Mouse (Mus musculus): ENCODE measurements around the gene Slc9a4.
"Not testable (repeated sequence)": the region's sequence is repeated elsewhere in the genome, so short reads cannot be mapped to it uniquely, and the experiment has no call there.

Slc9a4 gene

DNA sequence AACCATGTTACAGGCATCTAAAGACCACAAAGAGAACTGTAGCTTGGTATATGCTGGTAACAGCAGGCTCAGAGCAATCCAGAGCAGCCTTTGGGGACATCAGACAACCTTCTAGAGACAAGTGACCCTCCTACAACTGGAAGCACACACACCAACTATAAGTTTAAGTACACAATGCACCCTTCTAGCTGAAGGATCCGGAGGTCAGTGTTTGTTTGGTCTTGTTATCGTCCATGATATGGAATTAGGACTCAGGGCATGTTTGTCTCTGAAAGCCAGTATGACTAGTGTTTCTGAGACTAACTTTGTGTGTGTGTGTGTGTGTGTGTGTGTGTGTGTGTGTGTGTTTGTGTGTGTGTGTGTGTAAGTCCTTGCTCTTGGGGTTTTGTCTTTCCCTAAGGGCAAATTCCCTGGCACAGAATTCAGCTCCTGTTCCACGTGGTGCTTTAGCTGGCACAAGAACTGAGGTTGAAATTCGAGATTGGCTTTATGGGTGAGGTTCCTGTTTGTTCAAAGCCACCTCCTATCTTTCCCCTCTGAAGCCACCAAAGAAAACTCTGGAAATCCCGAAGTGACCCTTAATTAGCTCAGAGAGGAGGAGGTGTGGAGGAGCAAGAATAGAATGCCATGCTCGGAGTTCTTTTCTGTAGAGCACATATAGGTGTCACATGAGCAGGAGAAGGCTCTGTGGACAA, 71.1 kb downstream of the Slc9a4 start:
- no peak for DNase-seq

DNA sequence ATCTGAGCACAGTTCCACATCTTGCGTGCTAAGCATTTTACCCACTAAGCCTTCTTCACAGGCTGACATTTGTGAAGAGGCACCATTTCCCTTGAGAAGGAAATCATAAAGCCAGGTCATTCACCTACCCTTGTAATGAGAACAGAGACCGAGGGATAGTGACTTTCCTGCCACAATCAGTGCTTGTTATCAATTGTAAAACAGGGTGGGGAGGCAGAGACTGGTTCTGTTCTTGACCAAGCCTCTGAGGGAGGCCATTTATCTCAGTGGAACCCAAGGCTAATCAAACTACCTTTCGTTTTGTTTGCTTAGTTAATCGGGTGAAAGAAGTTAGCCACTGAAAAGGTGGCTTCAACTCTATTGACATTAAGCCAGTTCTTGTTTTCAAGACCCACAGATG, 77.2 kb downstream of the Slc9a4 start:
- DNase-seq: no peak

DNA sequence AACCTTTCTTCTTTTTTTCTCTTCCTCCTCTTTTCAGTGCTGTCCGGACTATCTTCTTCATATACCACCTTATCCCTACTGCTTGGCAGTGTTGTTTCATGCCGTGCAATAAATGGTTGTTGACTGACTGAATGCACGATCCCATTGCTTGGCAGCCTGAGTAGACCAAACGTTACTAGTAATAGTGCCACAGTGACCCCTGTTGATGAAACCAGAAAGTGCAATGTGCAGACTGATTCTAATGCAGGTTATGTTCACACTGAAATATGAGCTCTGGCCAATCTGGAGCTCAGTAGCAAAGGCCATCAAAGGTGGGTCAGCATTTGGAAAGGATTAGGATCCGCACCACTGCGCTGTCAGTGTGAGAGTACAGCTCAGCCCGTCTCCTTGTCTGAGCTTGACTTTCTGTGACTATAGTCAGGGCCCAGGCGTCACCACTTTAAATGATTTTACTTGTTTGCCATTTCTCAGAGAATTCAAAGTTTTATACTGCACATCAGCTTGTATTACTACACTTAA, 78.2 kb downstream of the Slc9a4 start:
- DNase-seq: peak; percentile 55

DNA sequence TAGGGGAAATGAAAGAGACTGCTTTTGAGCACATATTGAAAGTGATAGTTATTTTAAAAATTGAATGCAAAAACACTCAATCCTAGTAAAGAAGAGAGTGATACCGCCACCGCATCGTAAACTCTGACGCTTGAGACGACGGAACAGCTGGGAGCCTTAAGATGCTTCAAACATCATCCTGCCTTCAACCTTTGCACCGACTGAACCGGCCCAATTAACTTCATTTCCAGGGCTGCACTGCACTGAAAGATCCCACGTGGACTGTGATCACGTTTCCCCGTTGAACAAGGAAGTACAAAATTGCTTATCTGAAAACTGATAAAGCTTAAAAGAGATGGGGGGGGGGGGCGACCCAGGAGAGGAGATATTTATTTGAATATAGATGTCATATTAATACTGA, 79.1 kb downstream of the Slc9a4 start:
- DNase-seq: no peak

DNA sequence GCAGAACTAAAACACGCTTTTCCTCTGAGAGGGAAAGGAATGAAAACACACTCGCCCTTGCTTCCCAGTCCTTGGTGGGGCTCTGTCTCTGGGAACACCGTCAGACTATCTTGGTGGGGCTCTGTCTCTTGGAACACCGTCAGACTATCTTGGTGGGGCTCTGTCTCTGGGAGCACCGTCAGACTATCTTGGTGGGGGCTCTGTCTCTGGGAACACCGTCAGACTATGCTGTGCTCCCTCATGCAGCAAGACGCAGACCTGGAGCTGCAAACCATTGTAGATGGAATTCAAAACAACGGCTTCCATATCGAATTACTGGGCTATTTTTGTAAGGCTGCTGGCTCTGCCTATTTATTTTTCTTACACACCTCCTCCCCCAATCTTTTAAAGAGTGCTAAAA, 79.6 kb downstream of the Slc9a4 start:
- no peak for DNase-seq

DNA sequence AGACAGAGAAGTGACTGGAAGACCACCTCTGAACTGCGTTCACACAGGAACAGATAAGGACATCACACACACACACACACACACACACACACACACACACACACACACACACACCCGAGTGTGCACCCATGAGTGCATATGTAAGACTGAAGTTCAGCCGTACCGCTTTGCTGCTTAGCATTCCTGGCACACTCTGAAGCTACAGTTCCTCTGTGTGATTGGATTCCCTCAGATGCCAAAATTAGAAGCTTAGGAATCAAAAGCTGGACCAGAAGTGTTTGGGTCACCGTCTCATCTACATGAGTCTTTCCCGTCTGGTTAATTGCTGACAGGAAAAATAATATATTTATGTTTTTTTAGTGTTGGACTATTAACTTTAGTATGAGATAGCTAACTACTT, 81.0 kb downstream of the Slc9a4 start:
- DNase-seq: no peak

DNA sequence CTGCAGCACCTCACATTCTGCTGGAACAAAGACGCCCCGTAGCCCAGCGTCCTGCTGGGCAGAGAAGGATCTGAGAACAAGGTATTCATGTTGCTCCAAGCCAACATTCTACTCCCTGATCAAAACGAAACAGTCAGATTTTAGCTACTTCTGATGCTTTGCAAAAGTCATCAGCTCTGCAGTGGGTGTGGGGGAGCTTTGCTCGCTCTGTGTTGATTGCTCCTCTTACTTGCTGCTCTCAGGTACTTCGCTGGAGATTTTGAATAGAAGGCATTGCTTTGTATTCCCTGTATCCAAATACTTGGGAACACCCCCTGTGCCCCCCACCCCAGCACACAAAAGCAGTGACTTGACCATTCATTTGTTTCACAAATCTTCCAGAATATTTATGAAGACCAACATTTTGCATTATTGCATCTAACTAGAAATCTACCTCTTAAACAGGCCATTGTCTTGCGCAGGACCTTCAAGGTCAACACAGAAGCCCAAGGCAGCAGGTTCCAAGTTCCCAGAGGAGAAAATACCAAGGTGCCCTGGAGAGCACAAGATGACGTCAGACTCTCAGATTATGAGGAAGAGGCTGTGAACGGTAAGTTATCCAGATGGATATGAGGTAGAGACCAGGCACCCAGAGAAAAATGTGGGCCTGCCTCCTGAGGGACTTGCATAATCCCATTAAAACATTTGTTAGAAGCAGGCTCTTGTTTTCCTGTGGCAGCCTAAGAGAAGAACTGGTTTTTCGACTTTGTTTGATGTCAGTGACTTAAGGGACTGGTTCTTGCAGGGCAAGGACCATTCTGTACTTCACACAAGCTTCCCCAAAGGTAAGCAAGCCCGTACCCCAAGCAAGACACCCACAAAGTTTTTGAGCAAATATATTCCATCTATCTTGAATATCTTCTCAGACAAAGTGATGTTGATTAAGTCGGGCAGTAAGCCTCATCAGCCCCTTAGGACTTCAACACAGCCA, 85.8 kb downstream of the Slc9a4 start:
- DNase-seq: no peak

DNA sequence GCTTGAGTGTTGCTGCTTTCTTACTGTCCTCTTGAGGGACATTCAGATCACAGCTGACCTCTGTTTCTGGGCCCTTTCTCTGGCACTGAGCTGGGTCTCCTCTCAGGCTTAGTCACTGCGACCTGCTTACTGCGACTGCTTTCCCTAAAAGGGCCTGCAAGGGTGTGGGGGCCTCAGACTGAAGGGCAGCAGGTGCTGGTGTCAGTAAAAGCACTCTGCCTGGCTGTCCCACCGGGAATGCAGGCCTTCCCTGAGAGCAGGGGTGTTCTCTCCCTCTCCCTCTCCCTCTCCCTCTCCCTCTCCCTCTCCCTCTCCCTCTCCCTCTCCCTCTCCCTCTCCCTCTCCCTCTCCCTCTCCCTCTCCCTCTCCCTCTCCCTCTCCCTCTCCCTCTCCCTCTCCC, 87.6 kb downstream of the Slc9a4 start:
- DNase-seq: not testable (repeated sequence)

DNA sequence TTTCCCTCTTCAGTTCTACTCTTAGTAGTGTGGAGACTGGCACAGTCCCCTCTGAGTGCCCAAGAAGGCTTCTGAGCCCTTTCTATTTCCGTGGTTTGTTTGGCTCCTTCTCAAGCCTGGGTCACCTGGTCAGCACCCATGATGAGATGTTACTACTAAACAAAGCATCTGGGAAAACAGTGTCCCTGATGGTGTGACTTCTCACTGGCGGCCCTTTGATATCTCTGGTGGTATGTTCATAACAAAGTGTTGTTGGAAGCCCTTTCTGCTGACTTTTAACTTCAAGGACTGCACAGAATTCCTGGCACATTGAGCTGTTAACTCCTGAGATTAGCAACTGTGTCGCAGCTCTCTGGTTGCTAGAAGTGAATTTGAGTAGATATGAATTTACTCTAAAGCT, 90.1 kb downstream of the Slc9a4 start:
- no peak for DNase-seq

DNA sequence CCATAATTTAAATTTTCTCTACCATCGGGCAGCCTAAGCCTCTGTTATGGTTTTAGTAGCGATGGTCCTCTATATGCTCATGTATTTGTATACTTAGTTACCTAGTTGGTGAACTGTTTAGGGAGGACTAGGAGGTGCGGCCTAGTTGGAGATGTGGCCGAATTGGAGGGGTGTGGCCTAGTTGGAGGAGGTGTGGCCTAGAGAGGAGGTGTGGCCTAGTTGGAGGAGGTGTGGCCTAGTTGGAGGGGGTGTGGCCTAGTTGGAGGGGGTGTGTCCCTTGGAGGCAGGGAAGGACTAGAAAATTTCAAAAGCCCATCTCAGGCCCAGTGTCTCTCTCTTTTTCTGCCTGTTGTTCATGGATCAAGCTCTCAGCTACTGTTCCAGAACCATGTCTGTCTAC, 91.6 kb downstream of the Slc9a4 start:
- DNase-seq: no peak

DNA sequence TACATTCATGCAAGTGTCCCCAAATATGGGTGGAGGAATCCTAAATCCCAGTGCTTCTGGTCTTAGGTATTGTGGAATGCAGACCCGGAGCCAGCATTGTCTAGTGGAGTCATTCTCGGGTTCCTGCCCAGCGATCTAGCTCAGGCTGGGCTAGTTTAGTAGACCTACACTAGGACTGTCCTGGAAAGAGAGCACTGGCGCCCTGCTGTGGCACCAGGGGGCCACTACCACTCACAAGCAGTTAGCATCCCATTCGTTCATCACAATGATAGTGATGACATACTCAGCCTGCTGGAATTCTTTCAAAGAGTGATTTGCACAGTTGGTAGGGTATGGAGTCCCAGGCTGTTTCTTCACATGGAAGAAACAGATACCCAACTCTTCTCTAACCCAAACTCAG, 97.4 kb downstream of the Slc9a4 start:
- DNase-seq: no peak
